Mouse (Mus musculus) layer of hippocampus, adult 18-20 months (tissue): ENCODE data around the gene Dnajb1. TPM values are rescaled to one million over a fixed set of nuclear protein-coding genes. Genes with fewer than 3 reads are reported as not detected.
A peak's percentile ranks its signal among the peaks of the same experiment; 100 is the strongest.

Experiments
- DNase-seq, 2 experiments: peaks; one replicate each; pipeline ENCODE4 v3.0.0; 2022; ENCODE audit warnings: low spot score in 2 of 2
- total RNA-seq, 2 experiments: library from RNA; stranded (reverse); gene quantifications; 2 replicates each; pipeline ENCODE4 v1.2.3; 2021

The Dnajb1 gene
- total RNA-seq, 2 experiments from 2014 or later: 53.6 to 58.1 TPM

GRCm38 (mm10) chr8:83609547-83610180, 1.7 kb downstream of the Dnajb1 start:
- DNase-seq: no peak

- DNase-seq: no peak
Measured at GRCm38 (mm10) chr8:83611921-83612320, 3.9 kb downstream of the Dnajb1 start.

GRCm38 (mm10) chr8:83613695-83614094, 5.7 kb downstream of the Dnajb1 start:
- no peak for DNase-seq

GRCm38 (mm10) chr8:83616625-83617024, 8.6 kb downstream of the Dnajb1 start:
- DNase-seq: no peak

- DNase-seq: no peak
Measured at GRCm38 (mm10) chr8:83617111-83617510, 9.1 kb downstream of the Dnajb1 start.

GRCm38 (mm10) chr8:83618566-83618965, 10.6 kb downstream of the Dnajb1 start:
- no peak for DNase-seq

GRCm38 (mm10) chr8:83619568-83620285, 11.7 kb downstream of the Dnajb1 start:
- DNase-seq: no peak

- no peak for DNase-seq
Measured at GRCm38 (mm10) chr8:83621691-83622388, 13.8 kb downstream of the Dnajb1 start.

- DNase-seq: peak; percentile 87 to 97
Measured at GRCm38 (mm10) chr8:83622389-83622989, 14.5 kb downstream of the Dnajb1 start.

- no peak for DNase-seq
Measured at GRCm38 (mm10) chr8:83623549-83623948, 15.6 kb downstream of the Dnajb1 start.

- no peak for DNase-seq
Measured at GRCm38 (mm10) chr8:83624739-83625138, 16.7 kb downstream of the Dnajb1 start.

- no peak for DNase-seq
Measured at GRCm38 (mm10) chr8:83625676-83626299, 17.8 kb downstream of the Dnajb1 start.

GRCm38 (mm10) chr8:83632083-83632707, 24.2 kb downstream of the Dnajb1 start:
- no peak for DNase-seq

- DNase-seq: no peak
Measured at GRCm38 (mm10) chr8:83638856-83639255, 30.9 kb downstream of the Dnajb1 start.

- DNase-seq: no peak
Measured at GRCm38 (mm10) chr8:83639649-83640048, 31.7 kb downstream of the Dnajb1 start.

- DNase-seq: no peak
Measured at GRCm38 (mm10) chr8:83647511-83647910, 39.5 kb downstream of the Dnajb1 start.

GRCm38 (mm10) chr8:83648031-83648430, 40.0 kb downstream of the Dnajb1 start:
- DNase-seq: no peak

- DNase-seq: no peak
Measured at GRCm38 (mm10) chr8:83649699-83650098, 41.7 kb downstream of the Dnajb1 start.

GRCm38 (mm10) chr8:83652030-83652743, 44.2 kb downstream of the Dnajb1 start, which contains the start of gene Gipc1:
Gene Gipc1 (plus strand): TSS chr8:83652677.
- peak; percentile 97 to 98 for DNase-seq
